Mouse (Mus musculus): ENCODE measurements around the gene Tenm2.

Tenm2 gene

GRCm38 (mm10) chr11:35968291-35968690 lies 1267.5 kb downstream of the Tenm2 start:
- in situ Hi-C loops (cut with MboI, MseI) = no loop called here

GRCm38 (mm10) chr11:35963981-35964549 lies 1271.7 kb downstream of the Tenm2 start:
- in situ Hi-C loops (cut with MboI, MseI) = no loop called here

GRCm38 (mm10) chr11:35963554-35963953 lies 1272.2 kb downstream of the Tenm2 start:
- in situ Hi-C loops (cut with MboI, MseI) = no loop called here

GRCm38 (mm10) chr11:35962431-35962830 lies 1273.3 kb downstream of the Tenm2 start:
- in situ Hi-C loops (cut with MboI, MseI) = no loop called here

- in situ Hi-C loops (cut with MboI, MseI) = no loop called here
These were observed 1276.5 kb downstream of the Tenm2 start for GRCm38 (mm10) chr11:35959270-35959669.

All from T-helper 17 cell (primary cell).